Mouse (Mus musculus) erythroblast, embryonic 14.5 days (primary cell): ENCODE data around the gene Dazap1. TPM values are rescaled to one million over a fixed set of nuclear protein-coding genes. Genes with fewer than 3 reads are reported as not detected.
A peak's percentile ranks its signal among the peaks of the same experiment; 100 is the strongest.

ENCODE experiments used
- H3K27me3 ChIP-seq: 2 replicates; pipeline ENCODE4 v1.6.1; 2012; ENCODE audit warnings: inconsistent platforms; ENCODE audit not compliant: control insufficient read depth
- H3K36me3 ChIP-seq: 2 replicates; pipeline ENCODE4 v1.6.1; 2012; ENCODE audit warnings: mild to moderate bottlenecking, inconsistent platforms; ENCODE audit not compliant: control insufficient read depth
- H3K4me1 ChIP-seq: 2 replicates; pipeline ENCODE4 v1.6.1; 2012; ENCODE audit warnings: inconsistent platforms; ENCODE audit not compliant: control insufficient read depth
- H3K4me3 ChIP-seq: replicated peaks from 2 replicates; pipeline ENCODE3; 2012; ENCODE audit warnings: moderate library complexity, mild to moderate bottlenecking, inconsistent platforms
- H3K9me3 ChIP-seq: 2 replicates; pipeline ENCODE4 v1.6.1; 2012; ENCODE audit warnings: low read length, inconsistent platforms, mixed read lengths; ENCODE audit not compliant: control insufficient read depth
- GATA1 ChIP-seq: IDR thresholded peaks from 2 replicates; pipeline ENCODE4 v1.6.1; 2012; ENCODE audit warnings: low read length, inconsistent platforms, mixed read lengths
- TAL1 ChIP-seq: IDR thresholded peaks from 3 replicates; pipeline ENCODE4 v1.6.1; 2012; ENCODE audit warnings: low read length, inconsistent platforms, mixed read lengths
- polyA plus RNA-seq: library from polyadenylated mRNA; stranded (reverse); fragments of >175 nt; gene quantifications from 2 replicates; pipeline ENCODE4 v1.2.3, GENCODE M21; 2012

Dazap1 gene
- polyA plus RNA-seq, 1 experiment, result 84.5 TPM

DNA sequence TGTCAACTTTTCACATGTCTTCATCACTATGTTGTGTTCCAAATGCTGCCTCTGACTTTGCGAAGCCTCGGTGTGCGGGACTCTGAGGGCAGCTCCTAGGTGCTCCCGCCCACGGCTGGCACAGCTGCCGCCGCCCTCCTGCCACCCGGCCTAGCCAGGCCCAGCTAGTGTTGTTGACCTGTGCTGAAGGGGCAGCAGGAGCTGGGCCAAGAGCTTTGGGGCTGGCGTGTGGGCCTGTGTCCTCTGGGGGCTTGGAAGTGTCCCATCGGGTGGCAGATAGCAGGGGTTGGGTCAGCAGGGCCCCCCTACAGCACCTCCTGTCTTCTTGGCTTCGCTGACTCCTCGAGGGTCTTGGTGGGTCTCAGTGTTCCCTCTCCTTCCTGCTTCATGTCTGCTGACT is 18.0 kb downstream of the Dazap1 start:
- no peaks in the 10 kb centered on the region for H3K9me3 ChIP-seq
- TF ChIP-seq GATA1 (no peak), TAL1 (no peak)
- H3K4me1 ChIP-seq, result peaks cover 28% of the 10 kb centered on the region
- no peaks in the 10 kb centered on the region for H3K27me3 ChIP-seq
- no peak overlapping the region for H3K4me3 ChIP-seq
- peaks cover 99% of the 10 kb centered on the region for H3K36me3 ChIP-seq

GRCm38 (mm10) chr10:80281304-80281703 is 20.0 kb downstream of the Dazap1 start:
- Histone ChIP-seq H3K9me3 (no peaks in the 10 kb centered on the region), H3K4me1 (peaks cover 21% of the 10 kb centered on the region), H3K27me3 (no peaks in the 10 kb centered on the region), H3K36me3 (peaks cover 99% of the 10 kb centered on the region), H3K4me3 (no peak overlapping the region)
- TF ChIP-seq TAL1, result no peak
- no peak for TF ChIP-seq GATA1

DNA sequence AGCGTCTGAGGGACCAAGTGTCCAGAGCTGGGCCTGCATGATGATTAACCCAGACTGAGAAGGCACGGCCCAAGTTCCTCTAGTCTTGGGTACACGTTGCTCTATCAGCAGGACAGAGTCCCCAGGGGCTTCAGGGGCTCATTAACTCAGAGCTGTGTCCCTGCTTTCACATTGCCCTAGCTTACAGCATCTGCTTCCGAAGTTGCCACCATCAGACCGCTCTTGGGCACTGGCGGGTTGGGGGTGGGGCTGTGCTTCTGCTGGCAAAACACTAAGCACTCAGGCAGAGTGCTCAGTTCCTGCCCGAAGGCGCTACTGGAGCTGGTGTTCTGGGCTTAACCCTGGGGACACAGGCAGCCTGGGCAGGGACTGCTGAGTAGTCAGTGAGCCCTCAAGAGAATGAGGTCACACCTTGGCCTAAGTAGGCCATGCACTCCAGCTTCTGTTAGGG is 20.7 kb downstream of the Dazap1 start:
- TF ChIP-seq GATA1 (no peak), TAL1 (no peak)
- Histone ChIP-seq H3K4me3 (no peak overlapping the region), H3K36me3 (peaks cover 99% of the 10 kb centered on the region), H3K27me3 (no peaks in the 10 kb centered on the region), H3K9me3 (no peaks in the 10 kb centered on the region), H3K4me1 (peaks cover 21% of the 10 kb centered on the region)

GRCm38 (mm10) chr10:80282481-80283441 is 21.5 kb downstream of the Dazap1 start:
- no peak overlapping the region for H3K4me3 ChIP-seq
- TF ChIP-seq GATA1, result no peak
- TF ChIP-seq TAL1, result no peak
- no peaks in the 10 kb centered on the region for H3K9me3 ChIP-seq
- no peaks in the 10 kb centered on the region for H3K27me3 ChIP-seq
- peaks cover 21% of the 10 kb centered on the region for H3K4me1 ChIP-seq
- peaks cover 99% of the 10 kb centered on the region for H3K36me3 ChIP-seq

DNA sequence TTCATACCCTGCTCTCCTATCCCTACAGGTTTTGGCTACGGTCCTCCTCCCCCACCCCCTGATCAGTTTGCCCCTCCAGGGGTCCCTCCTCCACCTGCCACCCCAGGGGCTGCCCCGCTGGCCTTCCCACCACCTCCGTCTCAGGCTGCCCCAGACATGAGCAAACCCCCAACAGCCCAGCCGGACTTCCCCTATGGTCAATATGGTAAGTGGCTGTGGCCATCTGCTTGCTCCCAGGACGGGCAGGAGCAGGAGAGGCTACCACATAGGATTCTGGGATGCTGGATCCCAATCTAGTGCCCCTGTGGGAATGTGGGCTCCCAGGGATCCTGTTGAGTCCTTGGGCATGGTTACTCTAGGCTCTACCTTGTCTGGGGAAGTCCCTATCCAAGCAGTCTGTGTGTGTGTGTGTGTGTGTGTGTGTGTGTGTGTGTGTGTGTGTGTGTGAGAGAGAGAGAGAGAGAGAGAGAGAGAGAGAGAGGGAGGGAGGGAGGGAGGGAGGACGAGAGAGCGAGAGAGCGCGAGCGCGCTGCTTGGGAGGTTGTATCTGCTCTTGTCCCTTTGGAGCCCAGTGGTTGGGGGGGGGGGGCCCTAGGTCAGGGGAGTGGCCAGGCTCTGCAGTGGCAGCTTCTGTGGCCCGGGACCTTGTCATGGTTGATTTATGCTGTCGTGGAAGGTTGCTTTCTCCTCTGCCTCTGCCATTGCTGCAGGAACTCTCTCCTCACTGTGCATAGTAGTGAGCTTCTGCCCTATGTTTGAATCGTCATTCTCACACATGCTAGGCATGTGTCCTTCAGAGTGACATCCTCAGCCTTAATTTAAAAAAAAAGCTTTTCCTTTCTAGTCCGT is 24.2 kb downstream of the Dazap1 start:
- H3K4me1 ChIP-seq, result peaks cover 27% of the 10 kb centered on the region

DNA sequence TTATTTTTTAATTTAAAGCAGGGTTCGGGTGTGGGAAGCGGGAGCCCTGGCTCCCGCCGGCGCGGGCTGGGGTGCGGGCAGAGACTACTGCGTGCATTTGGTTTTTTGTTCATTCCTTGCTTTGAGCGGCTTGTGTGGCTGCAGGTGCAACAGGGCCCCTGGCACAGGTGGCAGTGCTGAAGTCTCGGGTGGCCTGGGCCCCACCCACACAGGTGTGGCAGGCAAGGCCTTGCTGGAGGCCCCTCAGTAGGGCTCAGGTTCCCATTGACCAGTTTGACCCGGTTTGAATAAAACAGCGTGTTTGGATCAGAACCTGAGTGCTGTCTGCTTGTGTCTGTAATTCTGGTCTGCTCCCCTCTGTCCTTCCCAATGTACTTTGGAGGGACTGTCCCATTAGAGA is 26.8 kb downstream of the Dazap1 start:
- TF ChIP-seq TAL1, result no peak
- Histone ChIP-seq H3K36me3 (peaks cover 68% of the 10 kb centered on the region), H3K27me3 (no peaks in the 10 kb centered on the region), H3K4me1 (peaks cover 27% of the 10 kb centered on the region), H3K9me3 (no peaks in the 10 kb centered on the region), H3K4me3 (no peak overlapping the region)

More for the DNA sequence above, 24.2 kb downstream of the Dazap1 start:
- peaks cover 91% of the 10 kb centered on the region for H3K36me3 ChIP-seq
- H3K4me3 ChIP-seq, result no peak overlapping the region
- no peaks in the 10 kb centered on the region for H3K27me3 ChIP-seq
- no peaks in the 10 kb centered on the region for H3K9me3 ChIP-seq
- no peak for TF ChIP-seq TAL1

DNA sequence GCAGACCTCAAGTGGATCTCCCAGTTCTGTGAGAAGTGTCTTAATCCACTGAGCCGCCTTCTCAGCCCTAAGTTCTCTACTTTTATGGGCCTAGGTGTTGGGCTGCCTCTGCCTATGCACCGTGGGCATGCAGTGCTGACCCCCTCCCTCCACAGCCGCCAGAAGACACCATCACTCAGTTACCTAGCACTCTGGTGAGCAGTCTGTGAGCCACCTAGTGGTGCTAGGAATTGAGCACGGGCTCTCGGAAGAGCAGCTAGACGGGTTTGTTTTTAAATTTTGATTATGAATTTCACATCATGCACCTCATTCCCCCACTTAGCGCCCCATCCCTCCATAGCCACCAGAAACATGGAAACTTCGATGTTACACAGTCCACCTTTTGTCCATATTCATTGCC is 27.4 kb downstream of the Dazap1 start:
- H3K4me3 ChIP-seq, result no peak overlapping the region
- H3K36me3 ChIP-seq, result peaks cover 68% of the 10 kb centered on the region

GRCm38 (mm10) chr10:80292251-80293146 is 31.2 kb downstream of the Dazap1 start, which contains the start of gene Rps15:
Gene Rps15, plus strand, starts transcription at chr10:80292453.
- Histone ChIP-seq H3K36me3 (peaks cover 44% of the 10 kb centered on the region), H3K9me3 (no peaks in the 10 kb centered on the region), H3K4me3 (peak within 1 kb of the TSS; percentile 97), H3K4me1 (peaks cover 64% of the 10 kb centered on the region), H3K27me3 (peaks cover 17% of the 10 kb centered on the region)
- TF ChIP-seq TAL1 (no peak), GATA1 (no peak)

More for the DNA sequence above, 27.4 kb downstream of the Dazap1 start:
- H3K4me1 ChIP-seq, result peaks cover 31% of the 10 kb centered on the region
- H3K9me3 ChIP-seq, result no peaks in the 10 kb centered on the region
- TF ChIP-seq TAL1 (no peak), GATA1 (no peak)
- no peaks in the 10 kb centered on the region for H3K27me3 ChIP-seq

GRCm38 (mm10) chr10:80293325-80293724 is 32.0 kb downstream of the Dazap1 start:
- Histone ChIP-seq H3K27me3 (peaks cover 26% of the 10 kb centered on the region), H3K36me3 (peaks cover 36% of the 10 kb centered on the region), H3K9me3 (no peaks in the 10 kb centered on the region), H3K4me3 (peak overlapping the region; percentile 97), H3K4me1 (peaks cover 65% of the 10 kb centered on the region)
- TF ChIP-seq GATA1, result no peak
